Mouse (Mus musculus) frontal cortex, postnatal 14 days (tissue): ENCODE data around the gene Terb2.
"Not testable (repeated sequence)": the region's sequence is repeated elsewhere in the genome, so short reads cannot be mapped to it uniquely, and the experiment has no call there.

Experiments used
- DNase-seq, 2 experiments: peaks; one replicate each; pipeline ENCODE4 v3.0.0; 2022; ENCODE audit warnings: low spot score in 2 of 2

The Terb2 gene

DNA sequence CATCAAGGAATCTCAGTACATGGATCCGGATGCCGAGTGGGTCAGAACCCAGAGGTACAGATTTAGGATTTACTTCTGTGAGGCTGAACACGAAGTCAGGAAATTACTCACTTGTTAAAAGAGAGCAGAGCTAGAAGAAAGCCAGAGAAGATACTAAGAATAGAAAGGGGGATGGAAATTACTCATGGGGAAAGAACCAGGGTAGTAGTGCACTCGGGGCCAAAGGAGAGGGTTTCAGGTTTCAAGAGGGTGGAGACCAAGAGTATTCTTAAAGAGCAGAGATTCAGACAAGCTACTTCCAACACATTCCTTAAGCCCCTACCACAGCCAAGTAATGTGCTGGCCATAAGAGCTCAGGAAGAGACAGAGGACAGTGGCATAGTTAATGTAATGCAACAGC lies 24.5 kb upstream of the Terb2 start:
- DNase-seq = no peak

DNA sequence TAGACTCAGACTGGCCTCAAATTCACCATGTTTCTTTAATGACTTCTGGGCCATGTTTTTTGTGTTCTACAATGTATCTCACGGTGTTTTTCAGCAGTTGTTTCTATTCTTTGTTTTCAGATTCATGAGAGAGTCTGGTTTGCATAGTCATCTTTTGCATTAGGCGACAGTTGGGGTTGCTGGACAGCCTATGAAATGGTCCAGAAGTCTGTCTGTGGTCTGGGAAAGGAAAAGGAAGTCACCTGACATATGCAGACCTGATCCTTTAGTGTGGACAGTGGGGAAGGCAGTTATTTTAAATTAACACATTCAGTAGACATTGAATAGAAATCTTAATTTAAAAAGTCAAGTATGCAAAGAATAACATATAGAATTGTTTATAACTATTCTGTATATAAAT lies 23.5 kb upstream of the Terb2 start:
- no peak for DNase-seq

DNA sequence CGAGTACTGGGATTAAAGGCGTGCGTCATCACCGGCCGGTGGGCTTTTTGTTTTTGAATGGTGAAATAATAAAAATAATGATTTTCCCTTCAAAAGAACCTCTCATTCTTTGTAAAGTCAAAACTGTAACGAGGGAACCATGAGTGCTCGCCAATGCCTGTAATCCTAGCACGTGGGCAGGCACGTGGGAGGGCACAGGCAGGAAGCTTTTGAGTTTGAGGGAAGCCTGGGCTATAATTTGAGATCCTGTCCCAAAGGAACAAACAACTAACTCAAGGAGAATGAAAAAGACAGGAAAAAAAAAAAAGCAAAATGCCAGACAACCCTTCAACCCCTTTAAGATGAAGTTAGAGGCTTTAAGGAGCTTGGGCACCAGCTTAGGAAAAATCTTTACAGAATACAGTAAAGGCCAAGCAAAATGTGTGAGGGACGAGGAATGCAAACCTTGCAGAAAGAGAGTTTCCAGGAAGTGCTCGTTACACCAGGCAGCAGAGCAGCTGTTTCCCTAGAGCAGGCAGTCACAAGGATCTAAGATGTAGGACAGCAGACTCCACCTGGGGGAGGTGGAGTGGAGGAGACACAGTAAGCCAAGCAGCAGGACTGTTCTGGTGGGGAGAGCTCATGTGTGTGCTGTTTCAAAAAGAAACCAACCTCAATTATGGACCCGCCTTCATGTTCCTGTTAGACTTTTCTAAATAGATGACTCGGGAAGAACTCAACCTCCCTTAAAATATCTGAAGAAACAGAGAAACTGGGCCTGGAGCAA lies 22.5 kb upstream of the Terb2 start:
- DNase-seq = no peak

DNA sequence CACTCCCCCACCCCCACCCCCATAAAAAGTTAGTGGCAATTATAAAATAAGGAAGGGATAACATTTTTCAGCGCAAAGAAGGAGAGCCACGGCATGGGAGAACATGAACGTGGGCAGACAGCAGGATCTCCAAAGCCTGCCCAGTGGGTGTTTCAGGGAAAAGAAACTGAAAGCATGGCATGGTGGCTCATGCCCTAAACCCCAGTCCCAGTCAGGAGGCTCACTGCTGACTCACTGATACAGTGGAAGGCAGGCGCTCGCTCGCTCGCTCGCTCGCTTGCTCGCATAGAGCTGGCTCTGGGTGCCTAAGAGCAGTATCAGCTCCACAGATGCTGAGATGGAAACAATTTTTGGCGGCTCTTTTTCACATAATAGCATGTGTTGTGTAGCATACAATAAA lies 21.8 kb upstream of the Terb2 start:
- no peak for DNase-seq

DNA sequence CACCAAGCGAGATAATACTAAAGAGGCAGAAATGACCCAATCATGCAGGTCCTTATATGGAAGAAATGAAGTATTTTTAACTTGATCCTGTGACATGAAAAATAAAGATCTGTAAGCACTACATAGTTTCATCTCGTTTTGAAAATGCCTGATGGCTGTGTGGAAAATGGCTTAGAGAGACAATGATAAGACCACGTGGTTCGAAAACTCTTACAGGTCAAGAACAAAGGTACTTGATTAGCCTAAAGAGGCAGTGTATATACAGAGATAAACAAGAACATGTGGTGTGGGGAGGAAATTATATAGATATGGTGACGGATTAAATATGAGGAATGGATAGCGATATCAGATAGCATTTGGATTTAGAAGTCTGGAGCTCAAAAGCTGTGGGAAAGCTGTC lies 14.8 kb upstream of the Terb2 start:
- DNase-seq = no peak

DNA sequence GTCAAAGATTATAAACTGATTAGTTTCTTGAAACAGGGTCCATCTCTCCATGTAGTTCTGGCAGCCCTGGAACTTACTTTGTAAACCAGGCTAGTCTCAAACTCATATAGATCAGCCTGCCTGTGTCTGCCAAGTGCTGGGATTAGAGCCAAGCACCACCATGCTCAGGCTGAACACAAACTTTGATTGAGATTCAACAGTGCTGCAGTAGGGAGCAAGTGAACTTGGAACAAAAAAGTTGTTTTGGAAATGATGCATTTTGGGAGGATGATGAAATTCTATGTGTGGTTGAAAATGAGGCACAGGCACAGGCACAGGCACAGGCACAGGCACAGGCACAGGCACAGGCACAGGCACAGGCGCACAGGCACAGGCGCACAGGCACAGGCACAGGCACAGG lies 13.9 kb upstream of the Terb2 start:
- no peak for DNase-seq

DNA sequence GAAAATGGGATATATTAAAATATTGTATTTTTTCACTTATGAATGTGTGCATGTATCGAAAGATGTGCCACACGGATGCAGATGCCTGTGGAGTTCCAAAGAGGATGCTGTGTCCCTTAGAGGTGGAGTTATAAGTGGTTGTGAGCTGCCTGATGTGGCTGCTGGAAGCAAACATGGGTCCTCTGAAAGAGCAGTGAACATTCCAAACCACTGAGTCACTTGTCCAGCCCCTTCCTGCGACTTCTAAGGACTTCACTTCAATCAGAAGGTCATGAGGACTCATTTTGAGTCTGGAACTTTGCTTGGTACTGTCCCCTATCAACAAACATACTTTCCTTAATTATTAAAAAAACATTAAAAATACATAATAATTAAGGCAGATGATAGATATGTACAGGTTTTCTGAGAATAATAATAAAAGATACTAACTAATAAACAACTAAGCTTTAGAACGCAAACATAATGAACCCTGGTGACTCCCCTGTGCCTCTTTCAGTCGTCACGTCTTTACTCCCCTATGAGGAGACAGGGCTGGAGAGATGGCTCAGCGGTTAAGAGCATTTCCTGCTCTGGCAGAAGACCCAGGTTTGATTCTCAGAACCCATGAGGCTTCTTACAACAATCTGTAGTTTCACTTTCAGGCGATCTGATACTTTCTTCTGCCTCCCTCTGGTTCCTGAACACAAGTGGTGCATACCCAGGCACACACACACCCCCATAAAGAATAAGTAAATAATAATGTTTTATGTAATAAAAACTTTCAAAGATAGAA lies 5.8 kb upstream of the Terb2 start:
- no peak for DNase-seq

DNA sequence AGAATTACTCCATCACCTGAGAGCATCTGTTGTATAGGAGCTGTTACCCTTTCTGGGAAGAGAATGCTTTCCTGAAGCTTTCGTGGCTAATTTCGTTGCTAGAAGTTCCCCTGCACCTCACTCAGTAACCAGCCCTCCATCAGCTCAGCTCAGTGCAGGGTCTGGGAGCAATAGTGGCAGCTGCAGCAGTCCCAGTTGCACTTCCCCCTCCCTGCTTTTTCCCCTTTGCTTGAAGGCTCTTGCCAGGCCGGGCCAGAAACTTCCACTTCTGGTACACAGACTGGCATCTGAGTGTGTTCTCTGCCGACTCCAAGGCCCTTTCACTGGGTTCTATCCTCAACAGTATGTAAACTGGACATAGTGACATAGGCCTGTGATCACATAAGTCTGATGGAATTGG lies 986 bp upstream of the Terb2 start:
- DNase-seq = no peak

DNA sequence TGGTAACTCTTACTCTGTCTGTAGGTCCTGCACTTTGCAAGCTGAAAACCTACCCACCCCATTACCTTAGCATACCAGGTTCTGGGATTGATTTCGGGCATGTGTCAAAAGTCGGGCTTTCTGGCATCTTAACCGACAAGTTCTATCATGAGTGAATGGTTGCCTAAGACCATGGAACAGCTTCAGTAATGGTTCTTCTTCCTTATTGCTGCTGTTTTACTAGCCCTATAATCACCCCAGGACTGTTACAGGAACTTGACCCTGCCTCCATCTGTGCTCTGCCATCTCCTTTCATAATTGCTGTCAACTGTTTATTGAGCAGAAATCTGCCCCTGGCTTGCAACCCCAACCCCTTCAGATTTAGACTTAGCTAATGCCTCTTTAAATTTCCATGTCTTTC lies 679 bp downstream of the Terb2 start:
- DNase-seq = no peak

DNA sequence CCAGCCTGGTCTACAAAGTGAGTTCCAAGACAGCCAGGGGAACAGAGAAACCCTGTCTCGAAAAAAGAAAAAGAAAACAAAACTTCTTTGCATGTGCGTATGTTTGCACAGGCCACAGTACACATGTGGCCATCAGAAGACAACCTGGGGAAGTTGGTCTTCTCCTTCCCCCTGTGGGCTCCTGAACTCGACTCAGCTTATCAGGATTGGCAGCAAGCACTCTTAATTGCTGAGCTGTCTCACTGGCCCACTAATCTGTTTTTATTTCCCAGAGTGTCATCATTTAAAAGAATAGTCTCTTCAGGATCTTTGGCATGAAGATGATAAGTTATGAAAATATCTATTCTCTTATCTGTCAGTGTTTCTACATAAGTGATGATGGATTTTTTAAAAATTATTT lies 5.8 kb downstream of the Terb2 start:
- DNase-seq = no peak

DNA sequence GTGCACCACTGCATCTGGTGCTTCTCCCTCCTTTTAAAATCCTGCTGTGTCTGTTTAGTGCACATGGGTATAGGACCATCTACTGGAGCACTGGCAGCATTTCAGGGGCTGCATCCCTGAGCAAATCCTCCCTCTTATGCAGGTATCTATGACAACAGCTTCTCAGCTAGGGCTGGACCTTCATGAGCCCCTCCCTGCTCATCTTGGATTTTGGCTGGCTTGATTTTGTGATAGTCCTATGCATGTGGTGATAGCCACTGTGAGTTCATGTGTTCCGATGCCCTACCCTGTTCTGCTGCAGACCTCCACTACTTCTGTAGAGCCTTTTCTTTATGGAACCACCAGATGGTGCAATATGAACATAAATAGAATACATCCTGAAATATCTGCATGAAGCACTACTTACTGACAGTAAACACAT lies 8.4 kb downstream of the Terb2 start:
- peak in 1 of 2 experiments; percentile 18 for DNase-seq

DNA sequence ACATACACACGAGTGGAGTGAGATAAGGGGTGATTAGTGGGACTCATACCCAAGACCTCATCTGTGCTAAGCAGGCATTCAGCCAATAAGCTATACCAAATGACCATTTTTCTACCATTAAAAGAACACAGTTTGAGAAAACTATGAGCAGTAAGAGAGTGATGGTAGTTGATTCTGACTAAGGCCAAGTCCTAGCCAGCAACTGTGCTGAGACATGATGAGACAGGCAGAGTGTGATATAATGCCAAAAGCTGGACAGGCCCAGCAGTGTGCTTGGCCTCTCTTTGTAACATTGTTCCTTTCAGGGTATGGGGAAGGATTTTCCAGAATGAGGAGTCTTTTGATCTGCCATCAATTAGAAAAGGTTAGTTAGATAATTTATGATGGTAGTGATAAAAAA lies 15.4 kb downstream of the Terb2 start:
- no peak for DNase-seq

DNA sequence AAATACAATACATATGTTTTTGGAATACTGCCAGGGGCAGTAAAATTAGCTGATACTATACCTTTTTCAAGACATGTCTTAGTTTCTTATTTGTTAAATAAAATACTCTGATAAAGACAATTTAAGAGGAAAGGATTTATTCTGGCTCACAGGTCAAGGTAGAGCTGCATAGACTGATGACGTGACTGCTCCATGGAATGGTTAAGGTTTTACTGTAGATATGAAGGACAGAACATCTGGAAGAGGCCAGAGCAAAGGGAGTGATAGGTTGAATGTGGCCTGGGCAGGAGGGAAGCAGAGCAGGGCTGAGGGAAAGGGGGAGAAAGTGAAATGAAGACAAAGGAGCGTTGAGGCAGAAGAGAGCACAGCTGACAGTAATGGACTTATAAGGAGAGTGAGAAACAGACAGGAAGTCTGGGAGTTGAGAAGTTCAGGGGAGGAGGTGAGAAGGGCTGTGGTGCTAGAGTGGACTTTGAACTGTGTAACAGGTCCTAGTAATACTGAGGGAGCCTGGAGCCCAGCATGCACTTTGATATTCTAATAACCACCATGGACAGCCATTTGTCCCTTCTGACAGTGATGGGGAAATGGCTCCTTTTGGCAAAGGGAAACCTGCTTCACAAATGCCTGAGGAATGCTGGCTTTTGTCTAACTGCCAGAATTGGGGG lies 20.5 kb downstream of the Terb2 start:
- no peak for DNase-seq

DNA sequence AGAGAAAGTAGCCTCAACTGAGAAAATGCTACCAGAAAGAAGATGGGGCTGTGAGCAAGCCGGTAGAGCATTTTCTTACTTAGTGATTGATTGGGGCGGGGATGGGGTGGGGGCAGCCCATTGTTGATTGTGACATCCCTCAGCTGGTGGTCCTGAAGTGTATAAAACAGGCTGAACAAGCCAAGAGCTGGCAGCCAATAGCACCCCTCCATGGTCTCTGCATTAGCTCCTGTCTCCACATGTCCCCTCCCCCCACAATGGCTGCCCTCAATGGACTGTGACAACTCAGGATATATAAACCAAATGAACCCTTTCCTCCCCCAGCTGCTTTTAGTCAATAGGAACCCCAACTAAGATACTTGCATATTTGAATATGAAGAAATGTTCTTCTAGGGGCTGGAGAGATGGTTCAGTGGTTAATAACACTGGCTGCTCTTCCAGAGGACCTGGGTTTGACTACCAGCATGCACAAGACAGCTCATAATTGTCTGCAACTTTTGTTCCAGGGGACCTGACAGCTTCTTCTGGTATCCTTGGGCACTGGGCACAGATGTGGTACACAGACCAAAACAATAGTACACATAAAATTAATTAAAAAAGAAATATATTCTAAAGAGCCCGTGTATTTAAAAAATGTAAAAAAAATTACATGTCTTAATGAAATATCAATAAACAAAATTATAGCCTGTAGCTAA lies 24.6 kb downstream of the Terb2 start:
- no peak for DNase-seq

DNA sequence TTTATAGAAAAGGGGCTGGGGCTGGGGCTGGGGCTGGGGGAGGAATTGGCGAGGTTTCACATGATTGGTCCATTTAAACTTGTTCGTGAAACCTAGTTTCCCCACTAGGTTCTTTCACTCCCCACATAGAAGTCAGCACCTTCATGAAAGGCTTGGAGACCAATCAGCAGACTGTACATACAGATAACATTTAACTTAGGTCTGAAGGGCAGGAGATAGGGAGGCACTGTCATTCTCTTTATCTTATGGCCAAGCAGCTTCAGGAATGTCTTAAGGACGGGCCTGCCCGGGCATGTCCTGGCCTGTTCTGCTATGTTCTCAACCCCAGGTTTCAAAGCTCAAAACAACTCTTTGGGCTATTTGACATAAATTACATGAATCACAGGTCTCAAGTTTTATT lies 31.0 kb downstream of the Terb2 start:
- not testable (repeated sequence) for DNase-seq

DNA sequence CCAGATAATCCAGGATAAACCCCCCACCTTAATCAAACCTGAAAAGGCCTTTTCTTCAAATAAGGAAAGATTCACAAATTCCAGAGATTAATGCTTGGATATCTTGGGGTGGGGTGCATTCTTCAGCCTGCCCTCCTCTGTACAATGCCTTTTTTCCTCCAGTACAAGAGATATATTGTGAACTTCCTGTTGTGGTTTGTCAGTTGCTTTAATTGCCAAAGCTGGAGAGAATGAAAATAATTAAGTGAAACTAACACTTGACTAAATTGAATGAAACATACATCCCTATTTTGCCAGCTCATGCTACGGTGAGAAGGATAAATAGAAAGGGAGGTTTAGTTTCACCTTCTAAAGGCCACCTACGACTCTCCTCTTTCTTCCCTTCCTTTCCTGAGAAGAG lies 32.2 kb downstream of the Terb2 start:
- DNase-seq = no peak

DNA sequence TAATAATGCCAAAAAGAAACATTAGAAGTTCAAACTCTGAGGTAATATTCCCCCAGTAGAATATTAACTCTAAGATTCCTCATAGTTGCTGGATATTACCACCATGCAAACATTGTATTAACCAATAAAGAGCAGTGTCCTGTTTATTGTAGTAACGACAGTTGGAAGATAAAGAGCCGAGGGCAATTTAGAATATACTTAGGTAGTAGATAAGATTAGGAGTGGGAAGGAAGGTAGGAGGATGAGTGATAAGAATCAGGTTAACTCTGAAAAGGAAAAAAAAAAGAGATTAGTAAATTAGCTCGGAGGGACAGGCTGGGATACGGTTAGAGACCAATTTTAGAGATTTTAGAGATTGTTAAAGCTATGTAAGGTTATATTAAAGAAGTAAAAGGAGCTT lies 35.3 kb downstream of the Terb2 start:
- DNase-seq = no peak

DNA sequence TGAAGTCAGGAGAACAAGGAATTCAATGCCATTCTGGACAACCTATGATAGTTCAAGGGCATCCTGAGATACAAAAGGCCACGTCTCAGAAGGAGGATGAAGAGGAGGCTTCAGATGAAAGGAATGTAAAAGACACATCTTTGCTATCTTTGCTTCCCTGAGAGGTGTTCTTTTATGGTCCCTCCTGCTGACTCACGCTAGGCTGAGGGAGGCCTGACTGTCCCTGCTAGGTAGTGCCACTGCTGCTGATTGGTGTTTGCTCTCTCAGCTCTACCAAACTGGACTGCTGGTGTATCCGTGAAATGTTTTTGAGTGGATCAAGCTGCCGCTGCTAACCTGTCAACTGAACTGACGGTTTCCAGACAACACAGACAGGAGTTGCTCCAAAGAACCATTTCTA lies 35.7 kb downstream of the Terb2 start:
- DNase-seq = no peak

DNA sequence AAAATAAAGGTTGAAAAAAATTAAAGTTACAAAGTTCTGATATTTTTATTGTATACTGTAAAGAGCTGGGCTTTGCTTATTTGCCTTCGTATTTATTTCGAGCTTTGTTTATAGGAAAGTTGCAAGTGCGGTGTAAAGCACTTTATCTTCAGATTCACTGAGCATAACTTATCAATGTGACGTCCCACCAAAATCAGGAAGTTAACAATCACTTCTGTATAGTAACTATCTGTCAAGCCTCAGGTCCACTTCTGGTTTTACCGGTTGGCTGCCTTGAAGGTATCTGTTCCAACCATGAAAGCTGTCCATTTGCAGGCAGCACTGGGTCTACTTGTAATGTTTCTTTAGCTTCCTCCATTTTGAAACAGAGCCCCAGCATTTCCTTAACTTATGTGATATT lies 36.2 kb downstream of the Terb2 start:
- no peak for DNase-seq

DNA sequence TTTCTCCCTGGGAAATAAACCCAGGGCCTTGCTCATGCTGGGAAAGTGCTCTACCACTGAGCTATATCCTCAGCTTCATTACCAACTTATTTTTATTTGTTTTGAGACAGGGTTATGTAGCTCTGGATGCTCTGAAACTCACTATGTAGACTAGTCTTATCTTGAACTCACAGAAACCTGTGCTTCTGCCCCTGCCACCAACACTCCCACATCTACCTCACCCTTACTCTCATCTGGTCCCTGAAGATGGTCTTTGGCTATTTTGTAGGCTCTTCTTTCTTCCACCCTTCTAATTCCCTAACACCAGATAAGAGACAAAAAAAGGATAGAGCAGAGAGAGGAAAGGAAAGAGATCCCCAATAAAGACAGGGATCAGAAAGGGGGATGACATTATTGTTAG lies 37.6 kb downstream of the Terb2 start:
- no peak for DNase-seq

DNA sequence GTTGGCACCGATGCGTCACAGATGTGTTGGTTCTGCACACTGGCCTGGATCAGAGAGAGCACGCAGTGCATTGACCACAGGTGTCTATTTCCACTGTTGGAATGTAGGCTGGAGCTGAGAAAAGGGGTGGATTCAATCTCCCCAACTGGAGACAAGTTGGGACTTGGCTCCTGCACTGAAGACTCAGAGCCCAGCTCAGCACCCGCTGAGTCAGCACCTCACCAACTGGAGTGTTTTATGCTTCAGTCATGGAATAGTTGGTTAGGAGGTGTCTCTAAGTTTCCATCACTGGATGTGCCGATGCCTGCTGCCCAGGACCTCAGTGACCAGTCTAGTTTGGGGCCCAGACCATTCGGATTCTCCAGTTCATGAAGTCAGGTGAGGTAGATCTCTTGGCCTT lies 44.3 kb downstream of the Terb2 start:
- no peak for DNase-seq

DNA sequence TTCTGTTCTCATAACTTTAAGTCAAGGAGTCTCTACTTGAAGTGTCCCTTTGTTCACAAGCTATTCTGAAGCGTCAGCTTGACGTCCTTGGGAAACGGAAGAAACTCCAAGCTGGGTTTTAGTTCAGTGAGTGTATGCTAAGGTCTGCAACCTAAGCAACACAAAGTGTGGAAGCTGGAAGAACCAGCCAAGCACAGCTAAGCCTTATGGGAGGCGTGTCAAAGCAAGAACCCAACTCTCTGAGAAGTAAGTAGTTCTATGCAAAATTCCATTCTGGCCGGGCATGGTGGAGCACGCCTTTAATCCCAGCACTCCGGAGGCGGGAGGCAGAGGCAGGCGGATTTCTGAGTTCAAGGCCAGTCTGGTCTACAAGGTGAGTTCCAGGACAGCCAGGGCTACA lies 45.5 kb downstream of the Terb2 start:
- no peak for DNase-seq
